Mouse (Mus musculus) E14TG2a.4 (cell line): Measurements from ENCODE around the gene Col25a1.

Experiments
- CTCF ChIP-seq: conservative IDR thresholded peaks from 2 replicates; pipeline ENCODE4 v1.5.1; 2014; ENCODE audit warnings: low read length
- NANOG ChIP-seq: IDR thresholded peaks from 2 replicates; pipeline ENCODE4 v1.6.1; 2014; ENCODE audit warnings: borderline replicate concordance, low read length, mixed read lengths
- POU5F1 ChIP-seq: IDR thresholded peaks from 2 replicates; pipeline ENCODE4 v1.6.1; 2014; ENCODE audit warnings: low read length, borderline replicate concordance

DNA sequence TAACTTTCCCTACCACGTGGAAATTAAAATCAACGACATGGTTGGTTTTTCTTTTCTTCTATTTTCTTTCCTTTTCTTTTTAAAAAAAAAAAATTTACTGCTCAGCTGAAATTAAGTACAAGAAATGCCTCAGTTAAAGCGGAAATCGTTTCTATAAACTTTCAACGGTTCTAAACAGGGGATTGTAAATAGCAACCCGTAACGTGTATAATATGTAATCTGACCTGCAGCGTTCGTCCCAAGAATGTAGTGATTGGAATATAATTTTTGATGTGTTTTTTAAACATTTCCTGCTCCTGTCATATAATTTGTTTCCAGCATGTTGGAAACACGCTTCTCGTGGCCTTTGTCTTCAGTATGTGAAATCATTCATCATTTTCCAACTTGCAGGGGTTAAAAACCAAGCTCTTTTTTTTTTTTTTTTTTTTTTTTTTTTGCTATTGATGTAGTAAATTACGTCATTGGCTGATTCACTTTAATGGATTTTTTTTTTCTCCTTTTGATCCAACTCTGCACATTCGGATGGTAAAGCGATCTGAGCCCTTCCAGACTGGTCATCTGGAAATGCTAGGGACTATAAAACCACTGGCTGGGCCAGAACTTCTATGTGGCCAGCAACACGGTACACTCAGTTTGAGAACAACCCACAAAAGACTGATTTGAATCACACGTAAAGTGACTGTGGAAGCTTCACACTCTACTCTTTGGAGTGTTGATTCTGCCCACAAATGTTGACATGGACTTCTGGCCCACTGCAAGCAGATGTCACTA is 393.3 kb downstream of the Col25a1 start:
- TF ChIP-seq CTCF (no peak), POU5F1 (no peak), NANOG (no peak)
